Mouse (Mus musculus) heart, embryonic 15.5 days (tissue): Measurements from ENCODE around the gene Fgr. TPM values are rescaled to one million over a fixed set of nuclear protein-coding genes. Genes with fewer than 3 reads are reported as not detected.

ENCODE experiments used
- ATAC-seq: fragments of 200-750 bp; cut with Nextera tagmentation; replicated peaks from 2 replicates; pipeline ENCODE4 v1.8.0; 2017; ENCODE audit warnings: low read depth, moderate TSS enrichment; ENCODE audit not compliant: insufficient number of reproducible peaks, insufficient read depth, low FRiP score
- H3K27ac ChIP-seq: fragments of 300-500 bp; sonication (generic); 2 replicates; pipeline ENCODE4 v1.5.1; 2015; ENCODE audit warnings: mild to moderate bottlenecking, inconsistent platforms
- H3K27me3 ChIP-seq: fragments of 300-500 bp; sonication (generic); 2 replicates; pipeline ENCODE4 v1.6.1; 2015; ENCODE audit warnings: inconsistent platforms
- H3K36me3 ChIP-seq: fragments of 300-500 bp; sonication (generic); 2 replicates; pipeline ENCODE4 v1.6.1; 2015; ENCODE audit warnings: mild to moderate bottlenecking, inconsistent platforms
- H3K4me1 ChIP-seq: fragments of 300-500 bp; sonication (generic); replicated peaks from 2 replicates; pipeline ENCODE4 v1.6.1; 2015; ENCODE audit warnings: inconsistent platforms
- H3K4me2 ChIP-seq: fragments of 300-500 bp; sonication (generic); 2 replicates; pipeline ENCODE4 v1.6.1; 2015; ENCODE audit warnings: inconsistent platforms, mild to moderate bottlenecking, moderate library complexity
- H3K4me3 ChIP-seq: fragments of 300-500 bp; sonication (generic); 2 replicates; pipeline ENCODE4 v1.5.1; 2015; ENCODE audit warnings: mild to moderate bottlenecking, inconsistent platforms
- H3K9ac ChIP-seq: fragments of 300-500 bp; sonication (generic); 2 replicates; pipeline ENCODE4 v1.6.1; 2015; ENCODE audit warnings: mild to moderate bottlenecking, inconsistent platforms
- H3K9me3 ChIP-seq: fragments of 300-500 bp; sonication (generic); replicated peaks from 2 replicates; pipeline ENCODE4 v1.6.1; 2016; ENCODE audit warnings: inconsistent platforms
- WGBS: fragments of 180-500 bp; shearing (Covaris S2); methylation state at CpG from one replicate; pipeline ENCODE4 v1.1.7; 2015; ENCODE audit warnings: mixed read lengths; 5-methylcytosine and 5-hydroxymethylcytosine counted together
- polyA plus RNA-seq: library from polyadenylated mRNA; unstranded; fragments of >200 nt; fragmentation: Nextera tagmentation; extraction: Ambion mirVana; gene quantifications from 2 replicates; pipeline ENCODE4 v1.2.1, GENCODE M21; 2015

The Fgr gene
- polyA plus RNA-seq, 1 experiment from 2014 or later = 0.42 TPM

GRCm38 (mm10) chr4:133042244-133042643 lies 68.3 kb downstream of the Fgr start:
- H3K4me1 ChIP-seq = peaks cover 93% of the 10 kb centered on the region
- ATAC-seq = no peak
- WGBS = 30% methylated on average over 4 of the region's 4 CpGs

DNA sequence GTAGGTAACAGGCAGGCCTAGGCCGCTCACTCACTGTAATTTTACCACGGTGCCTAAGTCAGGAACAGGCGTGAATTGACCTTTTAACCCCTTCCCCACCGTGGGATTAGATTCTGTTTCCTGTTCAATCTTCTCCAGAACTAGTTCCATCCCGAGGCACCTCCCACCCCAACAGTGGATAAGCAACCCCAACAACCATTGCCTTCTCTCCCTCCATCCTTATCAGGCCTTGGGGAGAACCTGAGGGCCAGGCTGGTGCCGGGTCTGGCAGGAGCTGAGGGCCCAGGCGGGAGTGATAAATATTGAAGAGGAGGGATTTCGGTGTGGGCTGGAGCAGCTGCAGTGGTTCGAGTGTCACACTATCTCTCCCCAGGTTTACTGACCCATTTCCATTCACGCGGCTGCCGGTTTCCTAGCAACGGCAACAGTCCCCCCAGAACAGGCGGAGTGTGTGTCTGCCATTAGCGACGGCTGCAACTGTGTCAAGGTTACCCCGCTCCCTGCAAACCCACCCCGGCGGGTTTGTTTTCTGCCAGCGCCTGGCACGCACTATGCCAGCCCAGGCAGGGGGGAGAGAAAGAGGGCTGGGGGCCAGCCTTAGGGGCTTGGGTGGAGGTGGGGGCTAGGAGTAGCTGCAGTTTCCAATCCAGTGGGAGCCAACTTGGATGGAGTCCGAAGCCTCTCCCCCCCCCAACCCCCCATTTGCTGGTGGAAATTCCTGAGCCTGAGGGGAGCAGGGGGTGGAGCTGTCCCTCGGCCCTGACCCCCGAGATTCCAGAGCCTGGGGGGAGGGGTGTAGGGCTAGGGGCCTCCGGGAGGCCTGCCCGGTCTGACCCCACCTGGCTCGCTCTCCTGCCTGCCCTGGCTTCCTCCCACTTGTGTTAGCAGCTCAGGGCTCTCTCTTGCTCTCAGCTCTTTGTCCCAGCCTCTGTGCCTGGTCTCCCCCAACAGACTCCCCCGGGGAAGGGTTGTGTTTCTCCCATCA lies 69.0 kb downstream of the Fgr start:
- ATAC-seq = no peak; the same call in 1 of the 2 replicates
- peak overlapping the region; percentile 98 for H3K27ac ChIP-seq
- peak overlapping the region; percentile 30 for H3K4me3 ChIP-seq
- no peaks in the 10 kb centered on the region for H3K36me3 ChIP-seq
- H3K9me3 ChIP-seq = no peaks in the 10 kb centered on the region
- H3K4me2 ChIP-seq = peak overlapping the region; percentile 97
- H3K27me3 ChIP-seq = no peaks in the 10 kb centered on the region
- peak overlapping the region; percentile 42 for H3K9ac ChIP-seq
- WGBS = 10% methylated on average over 28 of the region's 28 CpGs
- H3K4me1 ChIP-seq = peaks cover 93% of the 10 kb centered on the region

More at GRCm38 (mm10) chr4:133042244-133042643, 68.3 kb downstream of the Fgr start:
- H3K36me3 ChIP-seq = no peaks in the 10 kb centered on the region
- peak overlapping the region; percentile 5; the same call in 1 of the 2 replicates for H3K4me3 ChIP-seq
- H3K4me2 ChIP-seq = peak overlapping the region; percentile 97
- no peaks in the 10 kb centered on the region for H3K9me3 ChIP-seq
- peak overlapping the region; percentile 98 for H3K27ac ChIP-seq
- peak overlapping the region; percentile 38 for H3K9ac ChIP-seq
- no peaks in the 10 kb centered on the region for H3K27me3 ChIP-seq

GRCm38 (mm10) chr4:133043798-133044646 lies 70.1 kb downstream of the Fgr start:
- H3K4me2 ChIP-seq = peak overlapping the region; percentile 97
- H3K27ac ChIP-seq = peak overlapping the region; percentile 98
- H3K27me3 ChIP-seq = no peaks in the 10 kb centered on the region
- H3K36me3 ChIP-seq = no peaks in the 10 kb centered on the region
- 38% methylated on average over 6 of the region's 6 CpGs for WGBS
- H3K4me3 ChIP-seq = no peak overlapping the region
- no peak for ATAC-seq
- H3K9me3 ChIP-seq = no peaks in the 10 kb centered on the region
- peak overlapping the region; percentile 30 for H3K9ac ChIP-seq
- H3K4me1 ChIP-seq = peaks cover 97% of the 10 kb centered on the region

DNA sequence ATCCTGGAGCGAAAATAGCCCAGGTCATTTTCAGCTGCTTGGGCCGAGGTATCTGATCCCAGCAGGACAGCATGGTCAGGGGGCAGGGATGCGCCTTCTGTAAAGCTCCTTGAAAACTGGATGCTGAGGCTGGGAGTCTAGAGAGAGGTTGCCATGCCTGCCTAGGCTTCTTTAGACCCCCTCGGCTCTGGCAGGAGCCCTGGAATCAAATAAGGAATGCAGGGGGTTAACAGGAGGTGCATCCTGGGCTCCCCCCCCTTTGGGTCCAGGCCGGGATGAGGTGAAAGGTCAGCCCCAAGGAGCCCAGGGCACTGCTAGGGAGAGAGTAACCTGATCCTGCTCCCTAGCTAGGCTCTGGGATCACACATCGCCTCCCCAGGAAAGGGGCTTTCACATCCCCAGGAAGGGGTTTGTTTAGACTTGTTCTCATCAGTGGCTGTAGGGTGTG lies 70.8 kb downstream of the Fgr start:
- ATAC-seq = no peak
- Histone ChIP-seq H3K36me3 (no peaks in the 10 kb centered on the region), H3K4me2 (peak overlapping the region; percentile 8; the same call in 1 of the 2 replicates), H3K9me3 (no peaks in the 10 kb centered on the region), H3K4me1 (peaks cover 100% of the 10 kb centered on the region), H3K27me3 (no peaks in the 10 kb centered on the region), H3K4me3 (no peak overlapping the region), H3K27ac (peak overlapping the region; percentile 98), H3K9ac (peak overlapping the region; percentile 30)
- 37% methylated on average over 6 of the region's 6 CpGs for WGBS

DNA sequence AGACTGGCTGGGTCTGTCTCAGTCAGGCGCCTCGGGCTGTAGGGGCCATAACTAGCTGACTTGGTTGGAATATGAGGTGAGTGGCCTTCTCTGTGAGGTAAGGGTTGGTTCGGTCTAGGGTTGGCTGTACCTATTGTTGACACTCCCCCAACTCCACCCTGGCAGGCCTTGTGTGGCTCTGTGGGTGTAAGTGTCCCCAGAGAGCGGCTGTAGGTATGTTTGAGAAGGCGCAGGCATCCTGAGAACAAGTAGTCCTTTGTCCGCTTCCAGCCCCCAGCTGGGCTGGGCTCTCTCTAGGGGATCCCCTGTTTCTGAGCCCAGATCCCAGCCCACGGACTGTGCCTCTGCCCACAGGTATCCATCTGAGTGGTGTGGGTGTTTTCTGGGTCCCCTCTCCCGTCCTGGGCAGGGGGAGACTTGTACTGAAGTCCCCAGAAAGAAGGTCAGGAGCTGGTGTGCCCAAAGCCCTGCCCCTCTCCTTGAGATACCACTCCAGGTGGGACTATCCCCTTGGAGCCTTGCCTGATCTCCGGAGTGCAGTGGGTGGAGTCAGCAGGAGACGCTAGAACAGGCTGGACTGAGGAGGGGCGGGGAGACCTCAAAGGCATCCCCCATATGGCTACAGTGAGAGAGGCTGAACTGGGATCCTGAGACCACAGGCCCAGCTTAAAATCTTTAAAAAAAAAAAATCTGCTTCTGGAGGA lies 72.0 kb downstream of the Fgr start:
- Histone ChIP-seq H3K36me3 (no peaks in the 10 kb centered on the region), H3K9ac (peak overlapping the region; percentile 40), H3K4me2 (peak overlapping the region; percentile 8; the same call in 1 of the 2 replicates), H3K4me1 (peaks cover 100% of the 10 kb centered on the region), H3K27me3 (no peaks in the 10 kb centered on the region), H3K27ac (peak overlapping the region; percentile 98), H3K9me3 (no peaks in the 10 kb centered on the region), H3K4me3 (no peak overlapping the region)
- WGBS = 40% methylated on average over 11 of the region's 11 CpGs
- ATAC-seq = no peak

DNA sequence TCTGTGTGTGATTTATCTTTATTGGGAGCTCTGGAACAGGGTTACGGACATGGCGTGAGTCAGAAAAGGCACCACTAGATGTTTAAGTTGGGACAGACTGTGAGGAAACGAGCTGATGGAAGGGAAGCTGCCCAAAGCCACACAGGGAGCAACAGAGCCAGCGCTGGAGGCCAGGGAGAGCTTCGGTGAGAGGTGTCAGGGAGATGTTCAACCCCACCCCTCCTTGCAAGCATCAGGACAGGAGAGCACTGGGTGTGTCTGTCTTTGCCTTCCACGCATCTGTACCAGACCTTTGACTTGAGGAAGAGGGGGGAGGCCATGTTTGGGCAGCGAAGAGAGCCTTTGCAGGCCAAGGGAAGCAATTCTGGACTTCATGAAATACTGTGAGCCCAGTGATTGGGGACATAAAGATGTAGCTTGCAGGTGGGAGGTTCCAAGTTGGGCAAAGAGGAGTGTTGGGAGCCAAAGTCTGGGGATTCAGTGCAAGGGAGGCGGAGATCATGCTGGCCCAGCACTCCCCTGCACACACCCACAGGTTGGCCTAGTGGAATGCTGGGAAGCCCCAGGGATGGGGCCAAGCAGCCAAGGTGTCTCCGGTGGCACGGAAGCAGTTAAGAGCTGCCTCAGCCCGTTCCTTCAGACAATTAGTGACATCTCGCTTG lies 72.9 kb downstream of the Fgr start:
- 32% methylated on average over 12 of the region's 12 CpGs for WGBS
- Histone ChIP-seq H3K27me3 (no peaks in the 10 kb centered on the region), H3K9ac (peak overlapping the region; percentile 11; the same call in 1 of the 2 replicates), H3K27ac (peak overlapping the region; percentile 98), H3K36me3 (no peaks in the 10 kb centered on the region), H3K4me1 (peaks cover 100% of the 10 kb centered on the region), H3K4me3 (no peak overlapping the region), H3K9me3 (no peaks in the 10 kb centered on the region), H3K4me2 (peak overlapping the region; percentile 12; the same call in 1 of the 2 replicates)
- no peak for ATAC-seq

- peaks cover 100% of the 10 kb centered on the region for H3K4me1 ChIP-seq
- H3K9ac ChIP-seq = peak overlapping the region; percentile 11; the same call in 1 of the 2 replicates
- no peaks in the 10 kb centered on the region for H3K9me3 ChIP-seq
- H3K4me2 ChIP-seq = peak overlapping the region; percentile 12; the same call in 1 of the 2 replicates
- no peak for ATAC-seq
- H3K4me3 ChIP-seq = no peak overlapping the region
- WGBS = 31% methylated on average over 16 of the region's 16 CpGs
- H3K27me3 ChIP-seq = no peaks in the 10 kb centered on the region
- H3K27ac ChIP-seq = peak overlapping the region; percentile 98
- H3K36me3 ChIP-seq = no peaks in the 10 kb centered on the region
Observed at GRCm38 (mm10) chr4:133047353-133048105, 73.6 kb downstream of the Fgr start.

DNA sequence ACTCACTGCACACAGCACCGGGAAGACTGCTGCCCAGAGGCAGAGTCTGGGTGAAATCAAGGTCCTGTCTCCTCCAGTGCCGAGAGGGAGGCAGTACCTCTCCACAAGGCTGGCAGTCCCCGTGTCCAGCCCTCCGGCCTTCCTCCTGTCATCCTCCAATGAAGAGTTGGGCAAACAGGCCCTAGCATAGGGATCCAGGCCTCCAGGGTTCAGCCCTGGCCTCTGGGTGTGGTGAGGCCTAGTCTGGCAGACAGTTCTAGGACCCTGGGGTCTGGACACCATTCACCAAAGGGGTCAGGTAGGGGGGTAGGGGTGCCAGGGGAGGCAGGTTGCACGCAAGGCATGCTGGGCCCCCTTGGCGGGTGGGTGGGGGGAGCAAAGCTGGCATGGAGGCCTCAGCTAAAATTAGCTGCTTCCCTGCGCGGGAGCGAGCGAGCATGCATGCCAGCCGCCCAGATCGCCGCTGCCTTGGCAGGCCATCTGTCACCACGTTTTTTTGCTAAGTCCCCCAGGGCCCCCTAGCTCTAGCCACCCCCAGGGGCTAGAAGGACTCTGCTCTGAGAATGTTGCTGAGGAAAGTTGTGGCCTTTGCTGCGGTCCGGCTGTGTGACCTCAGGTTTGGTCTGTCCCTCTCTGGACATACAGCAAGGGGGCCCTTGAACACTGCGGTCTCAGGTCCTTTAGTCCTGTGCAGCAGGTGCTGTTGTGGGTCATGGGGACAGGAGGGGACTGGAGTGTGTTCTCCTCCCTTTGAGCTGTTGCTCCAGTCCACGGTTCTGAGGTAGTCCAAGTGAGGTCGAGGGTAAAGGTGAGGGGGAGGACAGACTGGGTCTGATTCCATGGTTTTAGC lies 75.4 kb downstream of the Fgr start:
- H3K36me3 ChIP-seq = no peaks in the 10 kb centered on the region
- peaks cover 99% of the 10 kb centered on the region for H3K4me1 ChIP-seq
- H3K9ac ChIP-seq = peak overlapping the region; percentile 28
- no peak overlapping the region for H3K4me3 ChIP-seq
- H3K27me3 ChIP-seq = no peaks in the 10 kb centered on the region
- H3K4me2 ChIP-seq = peak overlapping the region; percentile 49
- ATAC-seq = peak; percentile 56
- H3K9me3 ChIP-seq = no peaks in the 10 kb centered on the region
- WGBS = 26% methylated on average over 19 of the region's 19 CpGs
- peak overlapping the region; percentile 98 for H3K27ac ChIP-seq

- no peak overlapping the region for H3K4me3 ChIP-seq
- no peaks in the 10 kb centered on the region for H3K9me3 ChIP-seq
- WGBS = 57% methylated on average over 9 of the region's 9 CpGs
- no peak for ATAC-seq
- no peaks in the 10 kb centered on the region for H3K27me3 ChIP-seq
- H3K27ac ChIP-seq = peak overlapping the region; percentile 98
- peaks cover 97% of the 10 kb centered on the region for H3K4me1 ChIP-seq
- H3K36me3 ChIP-seq = peaks cover 3% of the 10 kb centered on the region; the same call in 1 of the 2 replicates
- H3K4me2 ChIP-seq = no peak overlapping the region
- H3K9ac ChIP-seq = peak overlapping the region; percentile 28; the same call in 1 of the 2 replicates
Observed at GRCm38 (mm10) chr4:133050196-133050836, 76.4 kb downstream of the Fgr start.
